Mouse (Mus musculus) MEL (cell line): Measurements from ENCODE around the gene Rae1.

Source experiments
- CTCF ChIP-seq, 3 experiments: IDR thresholded peaks in 2 of 3; conservative IDR thresholded peaks in 1 of 3; 2 replicates each; pipeline ENCODE4 v1.5.1; 2011 to 2012; ENCODE audit warnings: low read length in 3 of 3, low read depth in 2 of 3, mild to moderate bottlenecking in 2 of 3, improper control_type of control experiment in 1 of 3, inconsistent platforms in 1 of 3, mixed read lengths in 1 of 3, moderate library complexity in 1 of 3; ENCODE audit not compliant: control insufficient read depth in 1 of 3, insufficient read depth in 1 of 3, poor library complexity in 1 of 3, severe bottlenecking in 1 of 3
- GATA1 ChIP-seq: IDR thresholded peaks from 2 replicates; pipeline ENCODE4 v1.6.1; 2011; ENCODE audit warnings: low read depth, low read length, improper control_type of control experiment
- JUND ChIP-seq: IDR thresholded peaks from 2 replicates; pipeline ENCODE4 v1.6.1; 2011; ENCODE audit warnings: low read depth, mild to moderate bottlenecking, improper control_type of control experiment, low read length
- MAFK ChIP-seq: IDR thresholded peaks from 2 replicates; pipeline ENCODE4 v1.6.1; 2011; ENCODE audit warnings: low read depth, mild to moderate bottlenecking, low read length, improper control_type of control experiment, borderline replicate concordance
- MAX ChIP-seq: IDR thresholded peaks from 2 replicates; pipeline ENCODE4 v1.6.1; 2011; ENCODE audit warnings: low read length, improper control_type of control experiment
- TAL1 ChIP-seq: IDR thresholded peaks from 2 replicates; pipeline ENCODE4 v1.6.1; 2012; ENCODE audit warnings: mild to moderate bottlenecking, inconsistent platforms, low read length, moderate library complexity, mixed read lengths
- ZC3H11A ChIP-seq: IDR thresholded peaks from 2 replicates; pipeline ENCODE4 v1.6.1; 2012; ENCODE audit warnings: low read depth, mild to moderate bottlenecking, inconsistent platforms, low read length, improper control_type of control experiment

DNA sequence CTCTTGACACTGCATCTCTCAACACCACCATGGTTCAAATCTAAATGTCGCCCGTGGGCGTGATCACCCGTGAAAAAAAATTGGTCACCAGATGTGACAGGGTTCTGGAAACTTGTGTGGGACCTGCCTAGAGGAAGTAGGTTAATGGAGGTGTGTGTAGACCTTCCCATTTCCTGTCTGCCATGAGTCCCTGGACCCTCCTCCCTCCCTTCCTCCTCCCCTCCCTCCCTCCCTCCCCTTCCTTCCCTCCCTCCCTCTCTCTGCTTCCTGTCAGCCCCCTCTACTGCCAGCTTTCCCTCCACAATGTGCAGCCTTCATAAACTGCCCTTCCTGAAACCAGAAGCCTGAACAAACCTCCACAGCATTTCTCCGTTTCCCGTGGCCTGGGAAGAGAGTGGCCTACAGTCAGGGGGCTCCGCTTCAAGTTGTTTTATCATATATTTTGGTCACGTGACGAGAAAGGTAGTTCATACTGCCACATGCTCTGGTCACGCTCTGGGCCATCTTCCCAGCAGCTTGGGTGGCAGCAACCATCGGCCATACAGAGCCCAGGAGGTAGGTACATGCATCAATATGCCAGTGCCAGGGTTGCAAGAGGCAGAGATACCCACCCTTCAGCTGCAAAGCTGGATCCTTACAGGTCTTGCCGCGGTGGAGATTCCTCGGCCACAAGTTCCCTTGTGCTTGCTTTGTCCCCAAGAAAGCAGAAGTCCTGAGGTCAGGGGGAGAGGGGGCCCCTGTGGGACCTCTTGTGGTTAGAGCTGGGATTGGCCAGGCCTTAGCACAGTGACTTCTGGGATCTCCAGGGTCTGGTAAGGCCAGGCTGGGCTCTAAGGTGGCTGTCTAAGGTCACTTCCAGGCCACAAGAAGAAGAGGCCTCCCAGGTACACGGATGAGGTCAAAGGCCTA lies 61.8 kb downstream of the Rae1 start:
- no peak for TF ChIP-seq GATA1
- peak; percentile 63; the same call in 1 of the 2 replicates for TF ChIP-seq MAX
- TF ChIP-seq TAL1 = no peak
- TF ChIP-seq CTCF (IDR thresholded peaks at IDR 0.05 in 2 of 3, conservative IDR thresholded peaks at IDR 0.05 in 1 of 3; ENCODE audit: control insufficient read depth in 1 of 3, insufficient read depth in 1 of 3, low read depth in 2 of 3, low read length in 3 of 3, poor library complexity in 1 of 3, severe bottlenecking in 1 of 3) = peak; percentile 41 to 49 (median 47)
- no peak for TF ChIP-seq ZC3H11A
- no peak for TF ChIP-seq MAFK
- no peak for TF ChIP-seq JUND
